16 mouse cellular contexts compared by ENCODE assay signal in the genomic region with DNA sequence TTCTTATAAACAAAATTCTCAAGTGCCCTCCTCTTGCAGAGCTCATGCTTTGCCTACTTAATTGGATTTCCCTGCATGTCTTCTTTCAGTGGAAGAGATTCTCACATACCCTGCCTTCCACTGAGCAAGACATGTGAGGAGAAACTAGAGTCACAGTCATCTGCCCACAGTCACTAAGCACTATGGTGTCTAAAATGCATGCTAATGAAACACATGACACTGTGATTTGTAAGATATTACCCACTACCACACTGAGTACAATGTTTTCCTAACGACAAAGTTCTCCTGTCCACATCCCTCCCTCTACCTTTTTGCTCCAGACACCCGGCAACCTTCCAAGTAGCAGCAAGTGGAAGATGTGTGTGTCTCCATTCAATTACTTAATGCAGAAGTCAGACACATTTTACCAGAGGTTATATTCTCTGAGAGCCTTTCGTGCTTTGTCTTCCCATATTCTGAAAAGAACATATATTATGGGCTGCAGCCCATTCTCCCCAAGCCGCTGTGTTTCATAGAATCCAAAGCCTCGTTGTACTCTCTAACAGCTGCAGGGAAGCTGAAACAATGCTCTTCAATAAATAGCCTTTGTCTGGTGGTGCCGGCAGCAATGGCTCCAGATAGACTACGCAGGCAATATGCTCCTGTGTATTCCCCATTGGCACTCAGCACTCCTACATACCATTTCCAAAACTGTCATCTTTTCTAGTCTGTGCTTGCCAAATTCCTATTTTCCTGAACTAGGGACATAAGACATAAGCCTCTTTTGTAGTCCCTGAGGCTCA.
DNase-seq lines count a peak whose midpoint lies in the region; ATAC-seq and TF ChIP-seq lines count a peak whose summit lies in the region.
"Had no signal": no experiment of that assay in that cellular context is flagged by ENCODE, and none has a peak within 500 bp of the region (broad histone marks: within the 10 kb centered on the region; RNA-seq: fewer than 3 reads in every experiment).

No protein-coding gene starts in this region.

- TF ChIP-seq CTCF in left cerebral cortex, adult 2 months (IDR thresholded peaks at IDR 0.05) = no peak
- no peak for TF ChIP-seq CTCF in hindbrain, postnatal 0 days (IDR thresholded peaks at IDR 0.05; ENCODE audit: low read depth)

- H3K36me3 ChIP-seq in hindbrain, postnatal 0 days (ENCODE audit: insufficient read depth, low read length) = no peaks in the 10 kb centered on the region
- H3K36me3 ChIP-seq: embryonic facial prominence, embryonic 13.5 days had no signal

- H3K9me3 ChIP-seq in hindbrain, postnatal 0 days (ENCODE audit: low read length) = no peaks in the 10 kb centered on the region
- H3K9me3 ChIP-seq: embryonic facial prominence, embryonic 13.5 days had no signal

- H3K27ac ChIP-seq in left cerebral cortex, adult 2 months = no peak overlapping the region
- H3K27ac ChIP-seq in hindbrain, postnatal 0 days = 0 out of 2 replicates have a peak overlapping the region, but pooled peaks have one; percentile 8
- H3K27ac ChIP-seq: embryonic facial prominence, embryonic 13.5 days had no signal

- H3K9ac ChIP-seq in hindbrain, postnatal 0 days (replicated peaks; ENCODE audit: low read length) = no peak overlapping the region
- H3K9ac ChIP-seq: embryonic facial prominence, embryonic 13.5 days had no signal

- peak; percentile 27; the same call in 1 of the 2 replicates for ATAC-seq in hindbrain, postnatal 0 days
- ATAC-seq: inflammation-experienced regulatory T-cells, adult 6 months had no signal

- peak; percentile 7 for DNase-seq in embryo, embryonic 11 days
- no peak for DNase-seq in embryo, embryonic 10 days (ENCODE audit: low spot score)
- peak; percentile 4 for DNase-seq in left cerebral cortex, adult 11 months (ENCODE audit: low spot score)
- DNase-seq in left cerebral cortex, adult 2 months (ENCODE audit: extremely low spot score in 1 of 2, low spot score in 2 of 2) = no peak
- peak; percentile 79 for DNase-seq in brain, adult 2 months (ENCODE audit: low read depth, low spot score)
- DNase-seq in hindbrain, postnatal 0 days (ENCODE audit: low spot score) = peak; percentile 23
- no peak for DNase-seq in lung, postnatal 25 days (ENCODE audit: low spot score)
- no peak for DNase-seq in spleen, postnatal 10 days (ENCODE audit: low spot score in 2 of 2)
- DNase-seq: adrenal gland, postnatal 36 days; cerebellum, adult 11-12 months; gastrocnemius, postnatal 36 days; kidney, postnatal 14 days; lung, postnatal 14 days had no signal

- H3K4me1 ChIP-seq in hindbrain, postnatal 0 days (ENCODE audit: insufficient read depth, low read length) = peaks cover 4% of the 10 kb centered on the region; the same call in 1 of the 2 replicates
- H3K4me1 ChIP-seq: embryonic facial prominence, embryonic 13.5 days had no signal

- no peaks in the 10 kb centered on the region for H3K27me3 ChIP-seq in hindbrain, postnatal 0 days (ENCODE audit: insufficient read depth, low read length)
- H3K27me3 ChIP-seq: embryonic facial prominence, embryonic 13.5 days had no signal

- 36% methylated on average over 7 of the region's 7 CpGs for WGBS in hindbrain, postnatal 0 days

- H3K4me3 ChIP-seq in left cerebral cortex, adult 2 months = no peak overlapping the region
- H3K4me3 ChIP-seq in hindbrain, postnatal 0 days (ENCODE audit: low read length) = no peak overlapping the region
- H3K4me3 ChIP-seq: embryonic facial prominence, embryonic 13.5 days; myocyte had no signal

- no peak overlapping the region for H3K4me2 ChIP-seq in hindbrain, postnatal 0 days (ENCODE audit: low read depth, low read length)
- H3K4me2 ChIP-seq: embryonic facial prominence, embryonic 13.5 days had no signal

- intact Hi-C loops in left cerebral cortex, adult 2 months (cut with DNase I) = no loop called here

Comparison
In these comparisons a context has a peak if more than half of its experiments do, and no peak if none do; other contexts are left out.
1. DNase-seq: peak in embryo, embryonic 11 days (single experiment), left cerebral cortex, adult 11 months (single experiment), brain, adult 2 months (single experiment) and hindbrain, postnatal 0 days (single experiment); none in embryo, embryonic 10 days (single experiment), left cerebral cortex, adult 2 months (0 of 2), lung, postnatal 25 days (single experiment) and spleen, postnatal 10 days (0 of 2).